Mouse (Mus musculus): ENCODE measurements at regions not wholly inside any gene's neighbourhood (a gene's known extent, or its start where the extent isn't known, plus 50 kb on each side); places are given as distances from the start of the nearest gene placed in this dataset.

GRCm38 (mm10) chr11:23170813-23171212 lies 85.0 kb upstream of the Xpo1 start:
- DNase-seq (ENCODE audit: low read depth, low spot score), result no peak

DNA sequence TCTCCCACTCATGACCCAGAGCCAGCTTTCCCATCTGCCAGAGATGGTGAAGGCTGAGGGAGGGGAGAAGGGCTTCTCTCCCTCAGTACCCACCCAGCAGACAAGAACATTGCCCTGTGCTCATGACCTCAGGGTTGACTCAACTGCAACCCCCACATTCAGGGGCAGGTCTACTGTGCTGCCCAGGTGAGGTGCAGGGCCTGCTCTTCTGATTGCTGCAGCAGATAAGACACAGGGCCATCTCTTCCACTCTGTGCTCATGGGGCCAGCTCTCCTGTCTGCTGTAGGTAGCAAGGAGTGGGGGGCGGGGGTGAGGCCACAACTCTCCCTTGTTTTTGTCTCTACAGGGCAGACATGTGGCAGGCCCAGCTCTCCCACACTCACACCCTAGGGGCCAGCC lies 84.1 kb upstream of the Xpo1 start:
- no peak for DNase-seq (ENCODE audit: low read depth, low spot score)

DNA sequence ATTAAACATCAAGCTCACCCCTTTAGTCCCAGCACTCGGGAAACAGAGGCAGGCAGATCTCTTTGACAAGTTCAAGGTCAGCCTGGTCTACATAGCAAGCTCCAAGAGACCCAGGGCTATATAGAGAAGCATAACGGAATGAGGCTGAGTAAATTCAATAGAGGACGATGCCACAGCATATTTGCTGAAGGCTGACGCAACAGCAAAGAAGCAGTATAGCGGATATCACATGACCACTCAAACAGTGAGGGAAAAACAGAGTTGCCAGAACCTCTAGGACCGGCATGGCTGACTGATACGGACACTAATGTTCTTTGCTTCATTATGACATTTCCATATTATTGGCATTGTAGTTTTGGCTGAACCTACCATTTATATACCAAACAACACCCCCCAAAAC lies 74.2 kb upstream of the Xpo1 start:
- DNase-seq (ENCODE audit: low read depth, low spot score), result no peak

GRCm38 (mm10) chr11:23185211-23185610 lies 70.6 kb upstream of the Xpo1 start:
- DNase-seq (ENCODE audit: low read depth, low spot score), result no peak

GRCm38 (mm10) chr11:23201701-23202449 lies 54.0 kb upstream of the Xpo1 start:
- no peak for DNase-seq (ENCODE audit: low read depth, low spot score)

DNA sequence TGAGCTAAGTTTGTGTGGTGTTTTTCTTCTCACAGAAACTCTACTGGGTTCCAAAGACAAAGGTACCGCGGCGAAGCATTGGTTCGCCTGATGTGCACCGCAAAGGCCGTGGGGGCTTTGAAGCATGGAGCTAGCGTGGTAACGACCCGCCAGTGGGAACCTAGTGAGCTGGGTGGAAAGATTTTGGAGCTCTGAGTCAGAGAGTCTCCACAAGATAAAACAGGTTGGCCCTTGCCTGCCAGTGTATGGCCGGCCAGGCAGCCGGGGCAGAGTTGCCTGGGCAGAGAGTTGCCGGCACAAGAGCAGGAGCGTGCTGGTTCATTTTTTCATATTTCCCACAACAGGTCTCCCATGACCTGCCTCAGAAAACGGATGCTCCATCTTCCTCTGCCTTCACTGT lies 52.3 kb upstream of the Xpo1 start:
- no peak for DNase-seq (ENCODE audit: low read depth, low spot score)

DNA sequence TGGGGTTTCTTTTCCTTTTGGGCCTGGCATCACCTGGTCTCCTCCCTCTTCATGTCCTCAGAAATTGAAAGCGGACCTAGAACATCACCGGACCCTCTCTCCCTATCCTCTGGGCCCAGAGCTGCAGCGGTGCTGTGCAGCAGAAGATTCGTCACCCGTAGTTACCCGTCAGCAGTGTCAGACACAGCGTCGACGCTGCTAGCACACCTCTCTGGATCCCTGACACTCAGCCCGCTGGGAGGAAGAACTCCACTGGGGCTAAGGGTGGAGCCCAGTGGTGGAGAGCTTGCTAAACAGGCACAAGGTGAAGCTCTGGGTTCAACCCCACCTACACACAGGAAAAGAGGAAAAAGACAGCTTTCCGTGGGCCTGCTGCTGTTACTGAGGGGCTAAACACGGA lies 51.8 kb upstream of the Xpo1 start:
- DNase-seq (ENCODE audit: low read depth, low spot score), result no peak
